Mouse (Mus musculus): ENCODE measurements around the gene Xiap.
"Not testable (repeated sequence)": the region's sequence is repeated elsewhere in the genome, so short reads cannot be mapped to it uniquely, and the experiment has no call there.

Xiap gene

GRCm38 (mm10) chrX:42059282-42060068, at the start of gene Xiap:
Xiap (plus strand) TSS chrX:42059679.
- no peak for DNase-seq (ENCODE audit: extremely low spot score)

GRCm38 (mm10) chrX:42012677-42013208, 46.7 kb upstream of the Xiap start:
- DNase-seq (ENCODE audit: extremely low spot score) = no peak

- DNase-seq (ENCODE audit: extremely low spot score) = no peak
Observed at GRCm38 (mm10) chrX:42013776-42014175, 45.7 kb upstream of the Xiap start.

- no peak for DNase-seq (ENCODE audit: extremely low spot score)
Observed at GRCm38 (mm10) chrX:42014502-42014901, 45.0 kb upstream of the Xiap start.

- DNase-seq (ENCODE audit: extremely low spot score) = no peak
Observed at GRCm38 (mm10) chrX:42018030-42018429, 41.4 kb upstream of the Xiap start.

- DNase-seq (ENCODE audit: extremely low spot score) = no peak
Observed at GRCm38 (mm10) chrX:42019441-42019840, 40.0 kb upstream of the Xiap start.

GRCm38 (mm10) chrX:42025802-42026440, 33.6 kb upstream of the Xiap start:
- not testable (repeated sequence) for DNase-seq (ENCODE audit: extremely low spot score)

GRCm38 (mm10) chrX:42026981-42027380, 32.5 kb upstream of the Xiap start:
- DNase-seq (ENCODE audit: extremely low spot score) = not testable (repeated sequence)

- DNase-seq (ENCODE audit: extremely low spot score) = peak; percentile 61
Observed at GRCm38 (mm10) chrX:42033111-42033693, 26.3 kb upstream of the Xiap start.

GRCm38 (mm10) chrX:42033911-42034310, 25.6 kb upstream of the Xiap start:
- DNase-seq (ENCODE audit: extremely low spot score) = no peak

GRCm38 (mm10) chrX:42039481-42039880, 20.0 kb upstream of the Xiap start:
- DNase-seq (ENCODE audit: extremely low spot score) = no peak

GRCm38 (mm10) chrX:42044935-42045334, 14.5 kb upstream of the Xiap start:
- DNase-seq (ENCODE audit: extremely low spot score) = no peak

GRCm38 (mm10) chrX:42050652-42051643, 8.5 kb upstream of the Xiap start:
- no peak for DNase-seq (ENCODE audit: extremely low spot score)

- no peak for DNase-seq (ENCODE audit: extremely low spot score)
Observed at GRCm38 (mm10) chrX:42057012-42057411, 2.5 kb upstream of the Xiap start.

GRCm38 (mm10) chrX:42057873-42058272, 1.6 kb upstream of the Xiap start:
- DNase-seq (ENCODE audit: extremely low spot score) = no peak

- DNase-seq (ENCODE audit: extremely low spot score) = no peak
Observed at GRCm38 (mm10) chrX:42063621-42064020, 4.1 kb downstream of the Xiap start.

- no peak for DNase-seq (ENCODE audit: extremely low spot score)
Observed at GRCm38 (mm10) chrX:42065086-42065485, 5.6 kb downstream of the Xiap start.

- no peak for DNase-seq (ENCODE audit: extremely low spot score)
Observed at GRCm38 (mm10) chrX:42066771-42067170, 7.3 kb downstream of the Xiap start.

- peak; percentile 80 for DNase-seq (ENCODE audit: extremely low spot score)
Observed at GRCm38 (mm10) chrX:42067791-42068200, 8.3 kb downstream of the Xiap start.

GRCm38 (mm10) chrX:42068201-42068874, 8.9 kb downstream of the Xiap start:
- DNase-seq (ENCODE audit: extremely low spot score) = peak; percentile 78

- no peak for DNase-seq (ENCODE audit: extremely low spot score)
Observed at GRCm38 (mm10) chrX:42068875-42069257, 9.4 kb downstream of the Xiap start.

Measured in embryo, embryonic 9.5 days (tissue).